Mouse (Mus musculus): ENCODE data around the gene B230118H07Rik.

GRCm38 (mm10) chr2:101673547-101673946, 24.2 kb upstream of the B230118H07Rik start:
- no peak for TF ChIP-seq CTCF (IDR thresholded peaks at IDR 0.05)
- TF ChIP-seq EP300 (IDR thresholded peaks at IDR 0.05): no peak

Measured in lung, postnatal 0 days (tissue).